Mouse (Mus musculus) neural tube, postnatal 0 days (tissue): ENCODE results near the gene Bet1l. TPM values are rescaled to one million over a fixed set of nuclear protein-coding genes. Genes with fewer than 3 reads are reported as not detected.

Experiments
- polyA plus RNA-seq: library from polyadenylated mRNA; unstranded; fragments of >200 nt; fragmentation: Nextera tagmentation; extraction: Ambion mirVana; gene quantifications from 2 replicates; pipeline ENCODE4 v1.2.1, GENCODE M21; 2015

Bet1l gene
- polyA plus RNA-seq = 60.4 and 62.6 TPM in 2 replicates

DNA sequence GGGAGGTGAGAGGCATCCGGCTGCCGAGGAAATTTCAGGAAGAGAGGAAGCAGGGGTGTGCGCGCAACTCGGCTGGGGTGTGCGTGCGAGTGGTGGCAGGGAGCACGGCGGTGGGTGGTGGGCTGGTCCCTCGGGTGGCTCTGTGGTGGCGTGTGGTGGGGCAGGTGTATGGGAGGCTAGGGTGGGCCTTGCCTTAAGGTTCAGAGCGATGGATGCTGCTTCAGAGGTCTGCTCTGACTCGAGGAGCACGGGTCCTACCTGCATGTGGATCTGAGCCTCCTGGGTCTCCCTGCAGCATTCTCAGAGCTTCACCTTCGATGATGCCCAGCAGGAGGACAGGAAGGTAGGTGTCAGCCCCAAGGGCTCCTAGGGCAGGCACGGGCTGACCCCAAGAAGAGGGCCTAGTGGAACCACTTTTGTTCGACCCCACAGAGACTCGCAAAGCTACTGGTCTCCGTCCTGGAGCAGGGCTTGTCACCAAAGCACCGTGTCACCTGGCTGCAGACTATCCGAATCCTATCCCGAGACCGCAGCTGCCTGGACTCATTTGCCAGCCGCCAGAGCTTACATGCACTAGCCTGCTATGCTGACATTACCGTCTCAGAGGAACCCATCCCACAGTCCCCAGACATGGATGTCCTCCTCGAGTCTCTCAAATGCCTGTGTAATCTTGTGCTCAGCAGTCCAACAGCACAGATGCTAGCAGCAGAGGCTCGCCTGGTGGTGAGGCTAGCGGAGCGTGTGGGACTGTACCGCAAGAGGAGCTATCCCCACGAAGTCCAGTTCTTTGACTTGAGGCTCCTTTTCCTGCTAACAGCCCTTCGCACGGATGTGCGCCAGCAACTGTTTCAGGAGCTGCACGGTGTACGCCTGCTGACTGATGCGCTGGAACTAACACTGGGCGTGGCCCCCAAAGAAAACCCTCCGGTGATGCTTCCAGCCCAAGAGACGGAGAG is at the start of gene Bet1l:
Bet1l (minus strand) TSS at position 28 of the 956 bp plus-strand sequence.

DNA sequence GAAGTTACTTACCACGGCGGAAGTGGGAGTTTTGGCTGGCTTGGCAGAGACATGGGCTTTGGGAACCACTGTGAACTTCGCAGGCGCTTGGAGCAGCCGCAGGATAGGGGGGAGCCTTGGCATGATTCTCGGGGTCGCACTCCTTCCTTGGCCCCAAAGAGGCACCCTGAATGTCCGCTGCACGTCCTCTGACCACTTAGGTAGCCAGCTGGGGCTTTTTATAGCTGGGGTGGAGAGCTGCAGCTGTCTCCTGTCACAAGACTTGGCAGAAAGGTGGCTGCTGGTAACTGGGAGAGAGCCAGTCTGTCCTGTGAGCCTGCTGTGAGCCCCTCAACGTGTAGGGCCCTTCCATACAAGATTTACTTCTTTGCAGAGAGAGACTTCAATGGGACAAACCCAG is 42.8 kb upstream of the Bet1l start, which contains the start of gene Cox8b:
Cox8b (minus strand) TSS at position 227 of the 400 bp plus-strand sequence.

DNA sequence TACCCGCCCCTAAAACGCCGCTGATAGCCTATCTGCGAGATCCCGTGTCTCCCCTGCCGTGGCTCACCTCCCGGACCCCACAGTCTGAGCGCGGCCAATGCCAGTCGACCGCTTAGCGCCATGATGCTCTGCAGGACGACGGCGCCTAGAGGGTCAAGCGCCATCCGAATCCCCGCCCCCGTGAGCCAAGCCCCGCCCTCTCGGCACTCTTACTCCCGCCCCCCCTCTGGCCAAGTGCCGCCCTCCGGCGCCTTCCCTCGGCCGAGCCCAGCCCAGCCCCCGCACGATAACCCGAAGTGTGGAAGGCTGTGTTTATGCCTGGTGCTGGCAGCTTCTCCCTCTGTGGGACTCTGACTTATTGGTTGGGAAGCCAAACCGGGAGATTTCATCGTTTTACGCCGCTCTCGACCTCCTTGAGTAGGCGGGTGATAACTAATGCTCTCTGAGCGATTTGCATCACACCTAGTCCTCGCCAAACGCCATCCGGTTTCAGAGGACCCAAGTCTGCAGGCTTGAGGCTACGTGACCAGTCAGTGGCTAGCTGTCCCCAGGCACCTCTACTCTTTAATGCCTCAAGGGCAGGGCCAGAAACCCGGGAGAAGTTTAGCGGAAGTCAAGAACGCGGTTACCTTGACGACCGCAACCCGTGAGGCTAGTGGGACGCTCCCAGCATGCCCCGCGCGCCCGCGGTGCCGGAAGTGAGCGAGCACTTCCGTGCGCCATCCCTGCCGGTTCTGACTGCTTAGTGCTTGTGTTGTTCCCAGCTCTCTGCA is 24.5 kb upstream of the Bet1l start, which contains the start of the genes Psmd13 and Sirt3:
Psmd13 (plus strand) TSS at position 273 of the 773 bp plus-strand sequence.
Sirt3 (minus strand) TSS at position 614 of the 773 bp plus-strand sequence.

DNA sequence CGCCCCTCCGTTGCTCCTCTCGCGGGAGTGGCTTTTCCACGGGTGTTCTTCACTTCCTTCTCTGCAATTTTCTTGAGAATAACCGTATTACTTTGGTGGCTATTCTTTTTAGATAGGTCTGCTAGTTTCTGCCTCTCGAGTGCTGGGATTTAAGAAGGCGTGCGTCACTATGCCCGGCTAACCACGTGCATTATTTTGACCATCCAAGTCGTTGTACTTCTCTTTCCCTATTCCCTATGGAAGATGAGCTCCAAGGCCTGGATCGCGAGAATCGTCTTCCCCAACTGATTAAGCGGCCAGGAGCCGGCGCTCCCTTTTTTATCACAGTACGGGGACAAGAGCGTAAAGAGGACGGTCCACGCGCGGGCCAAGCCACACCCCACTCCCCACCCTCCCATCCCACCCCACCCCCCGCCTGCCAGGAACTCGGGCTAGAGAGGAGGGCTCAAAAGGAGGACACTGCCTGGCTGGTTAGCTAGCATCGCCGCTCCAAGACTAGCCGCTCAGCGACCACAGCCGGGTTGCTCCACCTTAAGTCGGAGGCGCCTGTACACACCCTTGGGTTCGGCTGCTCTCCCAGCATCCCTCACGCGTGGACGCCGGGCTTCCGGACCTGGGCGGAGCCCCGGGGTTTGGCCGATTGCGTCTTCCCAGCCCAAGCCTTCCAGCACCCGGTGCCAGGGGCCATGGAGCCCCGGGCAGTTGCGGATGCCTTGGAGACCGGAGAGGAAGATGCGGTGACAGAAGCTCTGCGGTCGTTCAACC is 410 bp downstream of the Bet1l start, which contains the start of gene Ric8a:
Ric8a (plus strand) TSS at position 173 of the 765 bp plus-strand sequence.

DNA sequence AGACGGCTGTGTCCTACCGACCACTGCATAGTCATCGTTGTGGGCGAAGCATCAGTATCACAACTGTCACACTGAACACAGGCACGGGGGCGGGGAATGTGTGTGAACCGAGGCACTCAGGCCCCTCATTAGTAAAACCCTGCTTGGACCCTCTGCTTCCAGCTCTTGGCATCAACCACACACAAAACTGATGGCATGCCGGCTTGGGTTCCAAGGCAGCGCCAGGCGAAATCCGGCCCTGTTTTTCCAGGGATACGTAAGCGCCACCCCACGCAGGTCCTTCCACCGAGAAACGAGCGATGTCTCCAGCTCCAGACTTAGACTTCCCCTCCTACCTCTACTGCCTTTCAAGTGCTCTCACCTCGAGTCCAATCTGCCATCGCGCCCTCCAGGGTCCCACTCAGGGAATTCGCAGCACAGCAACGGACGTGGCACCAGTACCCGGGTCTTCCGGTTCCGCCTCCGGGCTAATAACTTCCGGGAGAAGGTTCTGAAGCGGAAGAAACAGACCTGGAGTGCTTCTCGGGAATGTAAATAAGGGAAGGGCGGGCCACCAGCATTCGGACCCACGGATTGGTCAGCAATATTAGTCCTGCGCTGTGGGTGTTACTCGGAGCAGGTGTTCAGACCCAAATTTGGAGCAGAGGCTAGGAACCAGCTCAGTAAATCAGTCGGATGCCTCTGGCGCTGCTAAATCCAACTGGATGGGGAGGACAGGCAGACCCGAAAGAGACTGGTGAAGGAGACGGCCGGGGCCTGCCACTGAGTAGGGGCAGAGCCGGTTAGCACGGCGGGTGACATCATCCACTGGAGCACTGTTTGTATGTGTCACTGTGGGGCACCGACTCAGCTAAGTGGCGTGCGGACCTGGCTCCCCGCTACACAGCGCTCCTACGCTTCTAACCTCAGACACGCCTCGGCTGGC is 1.3 kb downstream of the Bet1l start, which contains the start of gene Gm45785:
Gm45785 (minus strand) TSS at position 472 of the 925 bp plus-strand sequence.

DNA sequence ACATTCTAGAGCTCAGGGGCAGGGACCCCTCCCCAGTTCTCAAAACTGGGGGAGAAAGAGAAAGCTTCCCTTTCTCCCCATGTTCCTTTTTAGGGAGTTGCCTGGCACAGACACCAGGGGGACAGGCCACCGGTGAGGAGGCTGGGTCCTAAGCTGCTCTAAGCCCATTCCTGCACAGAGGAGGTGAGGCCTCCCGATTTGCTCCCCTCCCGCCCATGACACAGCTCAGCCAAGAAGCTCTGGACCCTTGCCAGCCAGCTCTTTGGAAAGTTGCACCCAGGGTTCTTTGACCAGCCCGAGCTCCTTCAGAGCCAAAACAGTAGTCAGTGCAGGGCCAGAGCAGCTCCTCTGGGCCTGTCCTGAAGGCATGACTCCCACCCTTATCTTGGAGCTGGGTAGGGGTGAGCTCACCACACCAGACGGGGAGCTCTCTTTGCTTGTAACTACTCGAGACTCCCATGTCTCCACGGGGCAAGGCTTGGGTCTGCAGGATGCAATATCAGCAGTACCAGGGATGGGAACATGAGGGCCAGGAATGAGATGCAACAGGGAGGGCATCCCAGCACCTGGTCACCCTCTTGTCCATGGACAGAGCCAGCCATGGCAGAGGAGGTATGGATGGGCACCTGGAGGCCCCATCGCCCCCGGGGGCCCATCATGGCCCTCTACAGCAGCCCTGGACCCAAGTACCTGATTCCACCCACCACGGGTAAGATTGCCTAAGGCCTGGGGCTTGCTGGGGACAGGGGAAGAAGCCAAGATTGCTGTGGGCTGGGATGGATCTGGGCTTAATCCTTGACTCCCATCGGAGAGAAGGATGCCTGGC is 9.4 kb downstream of the Bet1l start, which contains the start of gene Odf3:
Odf3 (plus strand) TSS at position 51 of the 826 bp plus-strand sequence.

DNA sequence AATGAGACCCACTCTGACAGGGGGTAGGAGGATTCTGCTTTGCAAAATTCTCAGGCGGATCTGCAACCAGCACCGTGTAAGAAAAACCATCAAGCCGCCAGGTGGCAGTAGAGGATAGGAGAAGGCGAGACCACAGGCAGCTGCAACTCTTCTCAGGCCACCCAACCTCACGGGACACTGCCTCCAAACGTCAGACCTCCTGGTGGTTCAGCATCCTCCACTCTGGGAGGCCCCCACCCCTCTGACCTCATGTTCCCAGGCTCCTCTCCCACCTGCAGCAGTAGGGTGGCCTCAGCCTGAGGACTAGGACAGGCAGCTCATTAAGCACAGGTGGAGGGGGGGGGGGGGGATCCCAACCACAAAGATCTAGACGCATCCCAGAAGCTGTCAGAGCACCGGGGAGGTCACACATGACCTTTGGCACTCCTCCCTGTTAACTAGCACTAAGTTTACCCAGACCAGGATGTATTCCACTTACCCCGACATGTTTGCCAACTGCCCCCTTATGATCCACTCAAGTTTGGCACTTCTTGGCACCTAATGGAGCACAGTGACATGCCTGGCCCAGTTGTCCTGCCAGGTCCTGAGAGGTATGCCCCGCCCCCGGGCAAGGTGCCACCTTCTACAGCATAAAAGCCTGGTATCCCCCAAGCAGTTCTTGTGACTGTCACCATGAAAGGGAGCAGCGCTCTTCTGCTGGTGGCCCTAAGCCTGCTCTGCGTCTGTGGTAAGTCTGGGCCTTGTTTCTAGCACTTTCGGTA is 12.3 kb downstream of the Bet1l start, which contains the start of gene Scgb1c1:
Scgb1c1 (plus strand) TSS at position 643 of the 761 bp plus-strand sequence.

DNA sequence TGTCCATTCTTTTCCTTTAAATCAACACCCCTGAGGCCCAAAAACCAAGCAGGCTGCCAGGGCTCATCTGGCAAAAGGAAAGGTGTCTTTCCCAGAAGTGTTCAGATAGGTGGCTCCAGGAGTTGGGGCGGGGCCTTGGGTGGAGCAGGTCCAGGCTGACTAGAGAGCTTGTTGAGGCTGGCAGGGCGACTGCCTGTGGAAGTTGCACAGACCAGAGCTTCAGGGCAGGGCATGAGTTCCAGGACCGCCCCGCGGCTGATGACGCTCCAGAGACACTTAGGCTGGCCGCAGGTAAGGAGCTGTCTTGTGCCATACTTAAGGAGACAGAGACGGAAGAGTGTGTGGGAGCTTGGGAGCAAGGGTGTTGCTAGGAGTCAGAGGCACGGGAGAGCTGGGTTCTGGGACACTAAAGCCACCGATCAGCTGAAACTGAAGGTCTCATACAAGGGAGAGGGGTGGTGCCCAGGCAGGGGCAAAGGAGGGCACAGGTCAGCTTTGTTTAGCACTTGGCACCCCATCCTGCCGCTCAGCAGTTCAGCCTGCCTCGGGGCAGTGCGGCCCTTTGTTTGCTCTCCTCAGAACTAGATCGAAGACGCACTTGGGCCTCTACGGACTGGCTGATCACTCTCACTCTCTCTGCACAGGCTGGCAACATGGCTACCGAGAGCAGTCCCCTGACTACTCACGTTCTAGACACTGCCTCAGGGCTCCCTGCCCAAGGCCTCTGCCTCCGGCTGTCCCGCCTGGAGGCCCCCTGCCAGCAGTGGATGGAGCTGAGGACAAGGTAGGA is 22.2 kb downstream of the Bet1l start, which contains the start of gene Urah:
Urah (plus strand) TSS at position 51 of the 790 bp plus-strand sequence.

DNA sequence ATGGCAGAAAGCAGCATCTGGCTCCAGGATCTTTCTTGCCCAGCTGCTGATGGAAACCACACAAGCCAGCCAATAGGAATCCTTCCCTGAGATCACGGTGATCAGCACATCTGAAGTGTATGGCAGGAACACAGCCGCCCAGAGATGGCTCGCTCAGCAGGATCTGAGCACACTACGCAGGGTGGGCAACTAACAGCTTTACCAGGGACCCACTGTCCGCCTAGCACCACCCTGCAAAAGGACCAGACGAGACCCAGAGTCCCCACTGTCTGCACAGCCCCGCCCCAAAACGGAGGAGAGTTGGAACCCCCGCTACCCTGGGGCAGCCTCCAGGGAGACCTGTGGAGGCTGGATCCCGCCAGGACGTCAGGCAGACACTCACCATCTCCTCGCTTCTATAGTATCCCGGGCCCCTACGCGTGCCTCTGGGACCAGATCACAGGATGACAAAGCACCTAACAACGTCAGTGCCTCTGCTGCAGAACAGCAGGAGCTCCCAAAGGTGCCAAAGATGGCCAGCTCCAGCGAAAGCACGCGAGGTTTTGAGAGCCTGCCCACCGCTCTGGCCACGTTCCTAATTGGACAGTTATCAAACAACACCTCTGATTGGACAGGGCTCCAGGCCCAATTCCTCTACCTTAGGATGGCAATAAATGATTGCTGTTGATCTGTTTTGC is 35.6 kb downstream of the Bet1l start, which contains the start of gene Zfp941:
Zfp941 (minus strand) TSS at position 526 of the 677 bp plus-strand sequence.

Other genes with a start within 250 kb of the Bet1l start
- not detected in 2 replicates for gene Olfr61, start 228.6 kb downstream of the Bet1l start, polyA plus RNA-seq
- gene Olfr53, start 211.1 kb downstream of the Bet1l start, polyA plus RNA-seq = not detected in 2 replicates
- gene Olfr539, start 197.6 kb downstream of the Bet1l start, polyA plus RNA-seq = 0.04 TPM in 2 replicates
- gene Olfr45, start 175.6 kb downstream of the Bet1l start, polyA plus RNA-seq = not detected in 2 replicates
- gene Olfr541, start 160.3 kb downstream of the Bet1l start, polyA plus RNA-seq = not detected in 2 replicates
- 0.10 and 0.15 TPM in 2 replicates for gene Cyp2e1, start 93.8 kb downstream of the Bet1l start, polyA plus RNA-seq
- gene Syce1, start 69.7 kb downstream of the Bet1l start, polyA plus RNA-seq = 0.52 and 0.67 TPM in 2 replicates
- 22.0 and 25.1 TPM in 2 replicates for gene Zfp941, start 35.4 kb downstream of the Bet1l start, polyA plus RNA-seq
- gene Urah, start 22.6 kb downstream of the Bet1l start, polyA plus RNA-seq = 0.46 and 1.5 TPM in 2 replicates
- not detected in 2 replicates for gene Scgb1c1, start 12.0 kb downstream of the Bet1l start, polyA plus RNA-seq
- 0.22 and 0.36 TPM in 2 replicates for gene Odf3, start 9.8 kb downstream of the Bet1l start, polyA plus RNA-seq
- 0.34 TPM in 1 of 2 replicates, not detected in the other for gene Gm45785, start 1.2 kb downstream of the Bet1l start, polyA plus RNA-seq
- 78.6 and 85.7 TPM in 2 replicates for gene Ric8a, start 620 bp downstream of the Bet1l start, polyA plus RNA-seq
- gene Psmd13, start 24.4 kb upstream of the Bet1l start, polyA plus RNA-seq = 242 and 248 TPM in 2 replicates
- 82.3 and 96.7 TPM in 2 replicates for gene Sirt3, start 24.7 kb upstream of the Bet1l start, polyA plus RNA-seq
- 2.2 and 3.0 TPM in 2 replicates for gene Cox8b, start 42.9 kb upstream of the Bet1l start, polyA plus RNA-seq
- gene Nlrp6, start 63.3 kb upstream of the Bet1l start, polyA plus RNA-seq = 1.2 TPM in 2 replicates
- 7.1 and 7.4 TPM in 2 replicates for gene Pgghg, start 83.8 kb upstream of the Bet1l start, polyA plus RNA-seq
- gene Ifitm5, start 92.7 kb upstream of the Bet1l start, polyA plus RNA-seq = 1.3 and 2.4 TPM in 2 replicates
- gene Gm45717, start 98.4 kb upstream of the Bet1l start, polyA plus RNA-seq = not detected in 2 replicates
- gene Ifitm2, start 98.4 kb upstream of the Bet1l start, polyA plus RNA-seq = 257 and 296 TPM in 2 replicates
- 43.2 and 67.3 TPM in 2 replicates for gene Ifitm1, start 109.6 kb upstream of the Bet1l start, polyA plus RNA-seq
- gene Ifitm3, start 153.2 kb upstream of the Bet1l start, polyA plus RNA-seq = 166 and 167 TPM in 2 replicates
- gene Ifitm6, start 160.3 kb upstream of the Bet1l start, polyA plus RNA-seq = 4.0 and 4.5 TPM in 2 replicates
- not detected in 2 replicates for gene Gm17387, start 171.6 kb upstream of the Bet1l start, polyA plus RNA-seq
- 38.2 and 39.6 TPM in 2 replicates for gene B4galnt4, start 203.5 kb upstream of the Bet1l start, polyA plus RNA-seq
- gene Pkp3, start 220.6 kb upstream of the Bet1l start, polyA plus RNA-seq = 0.28 TPM in 1 of 2 replicates, not detected in the other
- 2.2 and 3.4 TPM in 2 replicates for gene Sigirr, start 243.0 kb upstream of the Bet1l start, polyA plus RNA-seq